Mouse (Mus musculus): ENCODE data around the gene Rps21.

GRCm38 (mm10) chr2:180233101-180233904 is 23.9 kb upstream of the Rps21 start:
- TF ChIP-seq CTCF (IDR thresholded peaks at IDR 0.05; ENCODE audit: borderline replicate concordance, control insufficient read depth, extremely low read depth, insufficient read depth, low read length, poor library complexity) (no peak), POLR2A (IDR thresholded peaks at IDR 0.05; ENCODE audit: control insufficient read depth, extremely low read depth, insufficient read depth, low read length, poor library complexity) (no peak)
